Mouse (Mus musculus): Measurements from ENCODE around the gene Fam104a. TPM values are rescaled to one million over a fixed set of nuclear protein-coding genes. Genes with fewer than 3 reads are reported as not detected.
A peak's percentile ranks its signal among the peaks of the same experiment; 100 is the strongest.

The Fam104a gene
- total and polyA plus RNA-seq, 3 experiments, result 33.6 to 38.1 TPM; not detected in 1

- Histone ChIP-seq H3K79me2 (ENCODE audit: control insufficient read depth, insufficient read depth, low read length, poor library complexity) (peaks cover 80% of the 10 kb centered on the region), H3K9ac (ENCODE audit: control insufficient read depth, low read depth, low read length, poor library complexity, severe bottlenecking) (peak overlapping the region; percentile 90), H3K27me3 (ENCODE audit: control insufficient read depth in 1 of 2, insufficient read depth in 2 of 2, low read length in 2 of 2) (no peaks in the 10 kb centered on the region), H3K27ac (ENCODE audit: control insufficient read depth, low read depth, low read length) (peak overlapping the region; percentile 68), H3K4me3 (ENCODE audit: control insufficient read depth in 1 of 2, insufficient read depth in 1 of 2, low read depth in 2 of 2, low read length in 2 of 2) (peak overlapping the region; percentile 70 to 93), H3K36me3 (ENCODE audit: control insufficient read depth in 1 of 2, insufficient read depth in 2 of 2, low read length in 2 of 2) (peaks cover under 1 to 43% of the 10 kb centered on the region in 2 experiments; a peak in 3 of 4 replicates), H3K9me3 (replicated peaks; ENCODE audit: insufficient read depth, low read length) (no peaks in the 10 kb centered on the region), H3K4me1 (ENCODE audit: control insufficient read depth in 1 of 2, insufficient read depth in 2 of 2, low read length in 2 of 2) (peaks cover 21 to 23% of the 10 kb centered on the region in 2 experiments)
- DNase-seq (ENCODE audit: low read depth, low spot score), result peak; percentile 79
- TF ChIP-seq GATA1 (IDR thresholded peaks at IDR 0.05; ENCODE audit: low read depth, low read length) (no peak), POLR2AphosphoS5 (IDR thresholded peaks at IDR 0.05; ENCODE audit: borderline replicate concordance, low read depth, low read length) (no peak), USF2 (IDR thresholded peaks at IDR 0.05; ENCODE audit: borderline replicate concordance in 1 of 2, insufficient read depth in 1 of 2, low read depth in 1 of 2, low read length in 2 of 2) (no peak), BHLHE40 (IDR thresholded peaks at IDR 0.05; ENCODE audit: borderline replicate concordance, low read depth, low read length) (no peak), EP300 (IDR thresholded peaks at IDR 0.05; ENCODE audit: low read depth in 1 of 2, low read length in 2 of 2) (no peak), NRF1 (IDR thresholded peaks at IDR 0.05; ENCODE audit: insufficient read depth, low read depth, low read length, poor library complexity, severe bottlenecking) (no peak), JUND (IDR thresholded peaks at IDR 0.05; ENCODE audit: low read depth, low read length) (no peak), POLR2AphosphoS2 (IDR thresholded peaks at IDR 0.05; ENCODE audit: low read length) (no peak), ZMIZ1 (IDR thresholded peaks at IDR 0.05; ENCODE audit: low read depth, low read length) (no peak), KAT2A (conservative IDR thresholded peaks at IDR 0.05; ENCODE audit: low read depth, low read length) (no peak), E2F4 (IDR thresholded peaks at IDR 0.05; ENCODE audit: borderline replicate concordance, low read depth, low read length) (no peak), ZNF384 (IDR thresholded peaks at IDR 0.05; ENCODE audit: low read depth, low read length) (no peak), MXI1 (IDR thresholded peaks at IDR 0.05; ENCODE audit: low read depth, low read length) (peak; percentile 36; the same call in 1 of the 2 replicates), SIN3A (IDR thresholded peaks at IDR 0.05; ENCODE audit: low read length) (no peak), ELF1 (IDR thresholded peaks at IDR 0.05; ENCODE audit: low read depth, low read length) (no peak), TBP (IDR thresholded peaks at IDR 0.05; ENCODE audit: low read depth, low read length) (peak; percentile 14; the same call in 1 of the 2 replicates), MAZ (IDR thresholded peaks at IDR 0.05; ENCODE audit: low read depth, low read length) (peak; percentile 64; the same call in 1 of the 2 replicates), CHD2 (IDR thresholded peaks at IDR 0.05; ENCODE audit: low read length) (no peak), NELFE (IDR thresholded peaks at IDR 0.05; ENCODE audit: low read depth, low read length) (no peak), MAFK (IDR thresholded peaks at IDR 0.05; ENCODE audit: borderline replicate concordance, low read depth, low read length) (no peak), ZC3H11A (IDR thresholded peaks at IDR 0.05; ENCODE audit: low read depth, low read length) (no peak), MYB (IDR thresholded peaks at IDR 0.05; ENCODE audit: low read depth, low read length) (no peak), UBTF (IDR thresholded peaks at IDR 0.05; ENCODE audit: borderline replicate concordance, insufficient read depth, low read depth, low read length) (0 out of 2 replicates have a peak, but pooled peaks have one; percentile 43), ETS1 (IDR thresholded peaks at IDR 0.05; ENCODE audit: low read depth, low read length) (no peak), HCFC1 (IDR thresholded peaks at IDR 0.05; ENCODE audit: low read depth, low read length) (peak; percentile 44; the same call in 1 of the 2 replicates), ZKSCAN1 (IDR thresholded peaks at IDR 0.05; ENCODE audit: low read depth, low read length) (no peak), RCOR1 (IDR thresholded peaks at IDR 0.05; ENCODE audit: low read depth, low read length) (no peak), POLR2A (IDR thresholded peaks at IDR 0.05; ENCODE audit: control insufficient read depth in 1 of 2, insufficient read depth in 1 of 2, low read depth in 1 of 2, low read length in 2 of 2, poor library complexity in 1 of 2) (0 out of 4 replicates have a peak, but pooled peaks of 1 of the 2 experiments have one; percentile 18), CHD1 (IDR thresholded peaks at IDR 0.05; ENCODE audit: low read depth, low read length) (no peak), MEF2A (IDR thresholded peaks at IDR 0.05; ENCODE audit: extremely low read depth, insufficient replicate concordance, low read depth, low read length, poor library complexity, severe bottlenecking) (no peak), CTCF (IDR thresholded peaks at IDR 0.05 in 2 of 3, conservative IDR thresholded peaks at IDR 0.05 in 1 of 3; ENCODE audit: control insufficient read depth in 1 of 3, insufficient read depth in 1 of 3, low read depth in 2 of 3, low read length in 3 of 3, poor library complexity in 1 of 3, severe bottlenecking in 1 of 3) (no peak), USF1 (IDR thresholded peaks at IDR 0.05; ENCODE audit: low read depth, low read length) (no peak), GABPA (IDR thresholded peaks at IDR 0.05; ENCODE audit: low read depth, low read length) (no peak), TCF12 (IDR thresholded peaks at IDR 0.05; ENCODE audit: low read depth, low read length) (no peak), TAL1 (IDR thresholded peaks at IDR 0.05; ENCODE audit: low read length) (no peak), MAX (IDR thresholded peaks at IDR 0.05; ENCODE audit: low read length) (no peak)
These were observed 893 bp downstream of the Fam104a start for GRCm38 (mm10) chr11:113682897-113683626.

Data from MEL (cell line).